Mouse (Mus musculus): ENCODE measurements around the gene Syna.

GRCm38 (mm10) chr5:134539891-134540290, 20.1 kb downstream of the Syna start:
- TF ChIP-seq CTCF (conservative IDR thresholded peaks at IDR 0.05; ENCODE audit: low read length) = no peak
- TF ChIP-seq NANOG (IDR thresholded peaks at IDR 0.05; ENCODE audit: borderline replicate concordance, low read length) = no peak
- no peak for TF ChIP-seq POU5F1 (IDR thresholded peaks at IDR 0.05; ENCODE audit: borderline replicate concordance, low read length)

Data from E14TG2a.4 (cell line).